Mouse (Mus musculus) cerebral cortex, adult 2 months (tissue): ENCODE measurements around the gene Pemt.

Experiments used
- WGBS: fragments of 180-500 bp; shearing (Covaris S2); methylation state at CpG from one replicate; pipeline ENCODE4 v1.1.7; 2018; 5-methylcytosine and 5-hydroxymethylcytosine counted together

Pemt gene

DNA sequence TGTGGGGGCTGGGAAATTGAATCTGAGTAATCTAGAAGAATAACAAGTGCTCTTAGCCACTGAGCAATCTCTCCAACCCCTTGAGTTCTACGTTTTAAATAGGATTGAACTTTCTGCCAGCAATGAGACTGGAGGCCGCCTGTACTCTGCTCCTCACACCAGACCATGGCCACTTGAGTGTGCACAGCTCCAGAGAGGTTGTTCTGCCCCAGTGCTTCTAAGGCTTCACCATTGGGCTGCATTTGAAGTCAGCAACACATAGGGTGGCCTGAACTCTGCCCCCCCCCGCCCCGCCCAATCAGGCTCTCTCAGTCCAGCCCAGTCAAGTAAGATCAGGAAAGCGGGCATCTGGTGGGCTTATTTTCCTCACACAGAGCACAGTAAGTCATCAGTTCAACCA, 68.5 kb downstream of the Pemt start:
- WGBS: 86% methylated on average over 5 of the region's 5 CpGs

DNA sequence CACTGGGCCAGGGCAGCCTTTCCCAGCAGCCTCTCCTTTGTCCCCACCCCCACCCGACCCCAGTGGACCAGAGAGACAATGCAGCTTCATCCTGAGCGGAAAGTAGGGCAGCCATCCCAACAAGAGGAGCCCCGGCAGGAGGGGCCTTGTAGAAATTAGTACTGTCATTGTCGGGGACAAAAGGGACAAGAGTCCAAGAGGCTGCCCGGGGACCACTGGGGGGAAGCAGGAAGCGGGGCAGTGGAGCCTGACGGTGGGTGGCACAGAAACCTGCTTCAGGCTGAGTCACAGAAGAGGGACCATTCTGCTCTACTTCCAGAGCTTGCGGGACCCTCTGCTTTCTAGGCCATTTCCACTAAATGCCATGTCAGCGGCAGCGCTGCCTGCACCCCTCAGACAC, 71.0 kb downstream of the Pemt start:
- WGBS: 60% methylated on average over 10 of the region's 10 CpGs

DNA sequence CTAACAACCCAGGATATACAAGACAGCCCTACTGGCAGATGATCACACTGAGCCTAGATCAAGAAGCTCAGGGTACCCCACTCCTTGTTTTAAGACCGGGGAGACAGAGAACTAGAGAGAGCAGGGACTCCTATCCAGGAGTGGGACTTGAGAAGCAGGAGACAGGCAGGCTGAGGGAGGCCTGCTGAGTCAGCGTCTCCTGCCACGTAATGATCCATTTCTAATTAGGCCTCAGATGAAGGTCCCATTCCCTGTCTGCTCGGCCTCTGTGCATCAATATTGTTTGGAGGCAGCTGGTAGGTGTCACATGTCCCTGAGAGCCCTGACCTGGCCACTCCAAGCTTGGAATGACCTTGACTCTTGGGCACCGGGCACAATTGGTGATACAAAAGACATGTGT, 72.9 kb downstream of the Pemt start:
- WGBS: 89% methylated on average over 5 of the region's 5 CpGs

DNA sequence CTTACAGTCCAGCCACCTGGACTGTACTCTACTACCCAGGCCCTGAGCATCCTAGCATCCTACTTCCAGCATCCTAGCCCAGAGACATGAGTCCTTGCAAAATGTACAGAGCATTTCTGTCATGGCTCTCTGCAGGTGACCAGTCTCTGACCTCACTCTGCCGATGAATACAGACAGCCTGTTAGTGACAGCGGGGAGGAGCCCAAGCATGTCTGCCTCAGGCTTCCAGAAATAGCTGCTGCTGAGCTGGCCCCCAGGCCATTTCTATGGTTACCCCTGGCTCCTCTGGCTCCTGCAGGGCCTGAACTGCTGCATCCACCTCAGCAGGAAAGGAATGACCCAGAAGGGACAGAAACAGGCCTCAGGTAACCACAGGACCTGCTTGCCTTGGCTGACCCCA, 74.6 kb downstream of the Pemt start:
- WGBS: 75% methylated on average over 2 of the region's 2 CpGs

DNA sequence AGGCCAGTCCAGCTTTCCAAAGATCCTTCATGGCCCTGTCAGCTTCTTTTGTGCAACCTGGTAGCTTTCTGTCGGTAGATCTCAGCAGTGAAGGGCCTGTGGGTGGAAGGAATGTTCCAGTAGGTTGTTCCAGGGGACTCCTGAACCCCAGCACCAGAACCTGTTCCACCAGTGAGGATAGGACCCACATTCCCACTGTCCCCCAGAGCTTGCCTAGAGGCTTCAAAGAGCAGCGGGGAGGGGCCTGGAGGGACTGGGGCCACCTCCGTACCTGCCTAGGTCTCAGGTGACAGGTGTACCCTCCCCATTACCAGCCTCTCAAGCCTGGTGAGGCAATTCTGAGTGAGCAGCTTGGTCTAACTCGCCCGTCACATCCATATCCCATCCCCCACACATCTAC, 75.5 kb downstream of the Pemt start:
- 82% methylated on average over 5 of the region's 5 CpGs for WGBS

DNA sequence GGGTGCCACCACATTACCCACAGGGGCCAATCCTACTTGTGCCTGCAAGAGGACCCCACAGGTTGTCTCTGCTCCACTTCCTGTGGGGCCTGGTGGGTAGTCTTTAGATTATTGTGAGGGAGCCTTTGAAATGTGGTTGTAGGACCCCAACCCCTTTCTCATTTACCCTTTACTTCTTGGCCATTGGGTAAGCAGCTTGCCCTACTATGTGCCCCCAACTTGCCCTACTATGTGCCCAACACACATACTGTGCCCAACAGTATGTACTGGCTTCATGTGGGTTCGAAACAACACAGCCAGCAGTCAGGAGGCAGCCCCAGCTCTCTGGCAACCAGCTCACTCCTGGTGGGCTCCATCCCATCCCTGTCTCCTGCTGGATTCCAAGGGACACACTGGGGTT, 78.5 kb downstream of the Pemt start:
- WGBS: 83% methylated on average over 1 of the region's 1 CpGs

DNA sequence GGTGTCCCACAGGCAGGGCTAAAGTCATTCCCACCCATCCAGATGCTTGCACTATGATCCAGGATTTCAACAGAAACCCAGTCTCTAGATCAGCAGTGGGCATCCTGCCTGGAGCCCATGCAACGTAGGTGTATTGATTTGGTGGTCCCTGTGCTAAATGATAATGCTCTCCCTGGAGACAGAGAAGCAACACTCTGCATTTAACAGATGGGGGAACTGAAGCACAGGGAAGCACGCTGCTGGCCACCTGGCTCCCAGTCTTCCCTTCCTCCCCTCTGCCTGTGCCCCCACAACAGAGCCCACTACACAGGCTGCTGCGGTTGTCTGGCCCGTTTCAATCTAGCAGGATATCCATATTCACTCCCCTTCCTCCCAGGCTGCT, 80.2 kb downstream of the Pemt start:
- 59% methylated on average over 4 of the region's 4 CpGs for WGBS

DNA sequence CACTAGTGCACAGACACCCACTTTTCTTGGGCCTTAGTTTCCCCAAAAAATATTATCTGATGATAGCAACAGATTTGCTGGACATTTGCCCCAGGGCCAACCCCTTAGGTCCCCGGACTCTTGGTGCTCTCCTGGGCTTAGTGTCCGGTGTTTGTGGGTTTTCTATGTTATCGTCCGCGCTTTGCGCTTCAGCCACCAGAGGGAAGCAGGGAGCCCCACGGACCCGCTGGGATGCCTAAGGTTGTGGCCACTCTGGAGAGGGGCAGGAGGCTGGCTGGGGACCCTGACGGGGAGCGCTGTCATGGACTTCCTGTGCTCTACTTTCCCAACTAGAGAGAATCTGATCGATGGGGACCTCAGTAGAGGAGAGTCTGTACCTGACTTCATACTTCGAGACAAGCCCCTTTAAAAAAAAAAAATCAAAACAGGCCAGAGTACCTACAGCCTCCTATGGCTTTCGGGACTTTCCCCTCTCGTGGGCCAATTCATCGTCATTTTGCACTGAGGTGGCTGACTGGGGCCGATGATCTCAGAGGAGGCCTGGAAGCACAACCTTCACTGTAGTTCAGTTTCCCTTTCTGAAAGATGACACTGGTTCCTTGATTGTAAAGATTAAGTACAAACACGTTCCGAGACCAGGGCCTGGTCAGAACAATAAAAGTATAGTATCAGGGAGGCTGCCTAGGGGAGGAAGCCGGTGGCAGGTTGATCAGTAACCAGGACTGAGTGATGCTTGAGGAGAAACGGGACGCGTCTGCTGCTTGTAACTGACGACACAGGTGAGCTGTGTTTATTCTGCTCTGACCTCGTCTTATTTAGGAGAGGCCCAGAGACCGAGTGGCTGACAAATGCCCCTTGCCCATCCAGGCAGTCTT, 80.8 kb downstream of the Pemt start:
- 38% methylated on average over 25 of the region's 25 CpGs for WGBS

DNA sequence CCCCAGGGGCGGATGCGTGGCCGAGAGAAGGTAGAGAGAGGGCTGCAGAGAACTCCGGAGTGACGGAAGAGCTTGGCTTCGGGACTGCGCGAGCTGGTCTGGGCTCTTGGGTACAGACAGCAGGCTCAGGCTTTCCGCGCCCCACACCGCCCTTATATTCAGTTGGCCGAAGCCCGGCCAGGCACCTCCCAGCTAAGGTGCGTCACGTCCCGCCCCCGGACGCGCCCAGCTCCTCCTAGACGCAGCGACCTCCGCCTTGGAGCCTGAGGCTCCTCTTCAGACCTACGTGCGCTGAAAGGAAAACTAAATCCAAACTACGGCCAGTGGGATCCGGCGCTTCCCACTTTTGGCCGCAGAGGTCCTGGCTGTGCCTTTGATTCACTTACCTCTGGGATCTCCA, 81.5 kb downstream of the Pemt start, which contains the start of gene Rasd1:
Gene Rasd1 (minus strand): TSS at position 127 of the 400 bp plus-strand sequence.
- WGBS: 1% methylated on average over 28 of the region's 28 CpGs

DNA sequence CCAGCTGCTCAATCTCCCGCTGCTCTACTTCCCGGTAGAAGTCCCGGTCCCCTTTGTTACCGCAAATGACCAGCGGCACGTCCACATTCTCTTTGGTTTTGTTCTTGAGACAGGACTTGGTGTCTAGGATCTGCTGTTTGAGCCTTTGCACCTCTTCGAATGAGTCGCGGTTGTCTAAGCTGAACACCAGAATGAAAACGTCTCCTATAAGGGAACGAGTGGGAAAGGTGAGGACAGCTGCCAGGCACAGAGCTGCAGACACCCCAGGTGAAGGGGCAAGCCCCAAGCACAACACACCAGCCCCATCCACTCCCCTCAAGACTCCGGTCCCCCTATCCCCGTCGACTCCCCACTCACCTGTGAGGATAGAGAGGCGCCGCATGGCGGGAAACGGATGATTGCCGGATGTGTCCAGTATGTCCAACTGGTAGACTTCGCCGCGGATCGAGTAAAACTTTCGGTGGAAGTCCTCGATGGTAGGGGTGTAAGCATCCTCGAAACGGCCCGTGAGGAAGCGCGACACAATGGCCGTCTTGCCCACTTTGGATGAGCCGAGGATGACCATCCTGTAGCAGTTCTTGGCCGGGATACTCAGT, 82.0 kb downstream of the Pemt start:
- WGBS: 2% methylated on average over 33 of the region's 33 CpGs

DNA sequence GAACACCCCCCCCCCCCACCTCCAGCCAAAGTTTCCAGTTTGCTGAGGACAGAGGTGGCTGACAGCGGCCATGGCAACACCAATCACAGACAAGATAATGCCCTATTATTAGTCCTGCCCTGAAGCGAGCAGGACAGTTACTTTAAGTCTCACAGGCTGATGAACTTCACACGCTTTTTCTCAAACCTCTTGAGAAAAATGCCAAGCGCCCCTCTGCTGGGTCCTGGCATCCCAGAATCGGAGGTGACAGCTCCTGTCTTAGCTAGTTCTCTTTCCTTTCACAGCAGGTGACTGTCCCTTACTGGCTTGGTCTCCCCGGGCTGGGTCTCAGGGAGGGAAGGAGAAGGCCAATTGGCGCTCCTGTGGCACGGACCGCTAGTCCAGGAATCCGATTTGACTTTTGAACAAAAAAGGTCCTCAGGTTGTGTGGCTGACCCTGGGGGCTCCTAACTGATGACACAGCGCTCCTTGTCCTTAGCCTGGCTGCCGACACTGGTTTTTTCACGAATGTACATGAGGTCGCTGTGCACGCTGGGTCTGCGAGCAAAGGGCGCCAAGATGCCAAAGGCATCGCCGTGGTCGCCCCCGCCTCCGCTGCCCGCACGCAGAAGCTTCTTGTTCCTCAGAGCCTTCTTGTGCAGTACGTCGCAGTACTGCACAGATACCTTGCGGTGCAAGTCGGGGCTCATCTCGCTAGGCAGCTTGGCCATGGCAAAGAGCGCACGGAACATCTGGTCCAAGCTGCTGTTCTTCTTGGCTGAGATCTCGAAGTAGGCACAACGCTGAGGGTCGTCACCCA, 82.7 kb downstream of the Pemt start:
- 17% methylated on average over 34 of the region's 34 CpGs for WGBS

DNA sequence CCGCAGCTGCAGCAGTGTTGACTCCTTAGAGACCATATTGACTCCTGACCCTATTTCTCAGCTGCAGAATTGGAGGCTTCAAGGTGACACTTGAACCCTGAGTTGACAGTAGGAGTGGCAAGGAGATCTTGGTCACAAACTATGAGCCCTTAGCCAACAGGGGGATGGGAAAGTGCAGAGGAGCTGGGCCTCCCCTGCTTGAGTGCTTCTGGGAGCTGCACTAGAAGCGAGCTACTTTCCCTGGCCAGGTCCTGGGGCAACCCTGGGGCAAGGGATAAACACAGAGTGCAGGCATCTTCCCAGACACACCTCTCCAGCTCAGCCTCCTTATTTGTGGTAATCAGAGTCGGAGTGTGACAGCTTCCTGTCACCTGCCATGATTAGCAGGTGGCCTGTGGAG, 83.7 kb downstream of the Pemt start:
- WGBS: 86% methylated on average over 3 of the region's 3 CpGs

DNA sequence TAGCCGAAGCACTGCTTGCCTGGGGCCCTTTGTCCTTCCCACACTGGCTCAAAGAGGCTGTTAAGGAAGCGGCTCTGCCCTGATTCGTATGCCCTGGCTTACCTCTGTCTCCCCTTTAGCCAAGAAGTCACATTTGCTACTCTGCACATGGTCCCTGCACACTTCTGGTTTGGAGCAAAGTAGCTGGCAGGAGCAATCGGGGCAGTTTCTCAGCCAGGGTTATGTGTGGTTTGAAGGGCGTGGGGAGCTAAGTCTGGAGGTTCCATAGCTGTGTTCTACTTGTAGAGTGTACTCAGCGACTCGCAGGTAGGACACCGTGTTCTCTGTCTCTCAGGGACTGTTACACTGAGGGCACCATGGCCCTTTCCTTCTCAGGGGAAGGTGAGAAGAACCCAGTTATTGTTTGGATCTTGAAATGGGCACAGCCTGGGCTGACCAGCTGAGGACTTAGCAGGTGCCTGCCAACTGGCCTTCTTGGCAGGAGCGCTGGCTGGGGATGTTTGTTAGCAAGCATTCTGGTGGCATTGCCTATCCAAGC, 84.9 kb downstream of the Pemt start:
- 79% methylated on average over 9 of the region's 9 CpGs for WGBS

DNA sequence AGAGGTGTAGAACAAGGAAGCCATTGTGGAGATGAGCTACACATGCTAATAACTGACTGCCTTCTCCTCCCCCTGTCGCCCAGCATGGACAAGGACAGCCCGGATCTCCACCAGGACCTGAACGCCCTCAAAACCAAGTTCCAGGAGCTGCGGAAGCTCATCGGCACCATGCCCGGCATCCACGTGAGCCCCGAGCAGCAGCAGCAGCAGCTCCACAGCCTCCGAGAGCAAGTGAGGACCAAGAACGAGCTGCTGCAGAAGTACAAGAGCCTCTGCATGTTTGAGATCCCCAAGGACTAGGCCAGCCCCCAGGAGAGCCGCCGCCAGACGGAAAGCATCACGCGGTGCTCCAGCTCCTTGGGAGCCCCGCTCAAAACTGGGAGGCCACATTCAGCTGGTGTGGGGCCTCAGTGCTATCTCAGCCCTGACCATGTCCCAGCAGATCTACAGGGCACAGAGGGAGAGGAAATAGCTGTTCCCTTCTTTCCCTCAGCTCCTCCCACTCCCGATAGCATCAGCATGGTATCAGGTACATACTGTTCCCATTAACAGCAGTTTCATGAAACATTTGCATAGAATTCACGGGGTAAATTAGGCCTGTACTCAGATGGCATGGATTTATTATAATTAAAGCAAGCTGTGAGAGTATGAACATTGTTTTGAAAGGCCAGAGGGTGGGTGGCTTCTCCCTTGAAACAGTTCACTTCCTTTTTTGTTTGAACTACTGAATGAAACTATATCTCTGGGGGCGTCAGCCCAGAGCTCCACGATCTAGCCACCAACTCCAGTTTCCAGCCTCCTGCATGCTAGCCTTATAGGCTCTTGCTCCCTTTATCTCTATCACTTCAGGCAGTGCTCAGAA, 85.6 kb downstream of the Pemt start:
- 69% methylated on average over 20 of the region's 20 CpGs for WGBS

DNA sequence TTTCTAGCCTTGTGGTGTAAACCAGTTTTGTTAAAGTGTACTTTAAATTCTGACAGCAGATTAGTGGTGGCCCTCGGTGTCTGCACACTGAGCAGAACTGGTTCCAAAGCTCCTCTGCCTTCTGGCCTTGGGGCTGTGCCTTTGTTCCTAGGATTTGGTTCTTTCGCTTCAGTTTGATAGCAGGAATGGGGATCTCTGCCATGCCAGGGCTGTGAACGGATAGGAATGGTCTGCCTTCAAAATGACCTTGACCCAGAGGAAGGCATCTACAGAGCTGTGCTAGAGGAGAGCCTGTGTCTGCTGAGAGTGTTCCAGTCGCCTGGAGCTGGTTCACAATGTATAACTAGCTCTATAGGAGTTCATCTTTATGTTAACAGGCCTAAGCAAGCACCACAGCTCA, 86.8 kb downstream of the Pemt start:
- 76% methylated on average over 4 of the region's 4 CpGs for WGBS

DNA sequence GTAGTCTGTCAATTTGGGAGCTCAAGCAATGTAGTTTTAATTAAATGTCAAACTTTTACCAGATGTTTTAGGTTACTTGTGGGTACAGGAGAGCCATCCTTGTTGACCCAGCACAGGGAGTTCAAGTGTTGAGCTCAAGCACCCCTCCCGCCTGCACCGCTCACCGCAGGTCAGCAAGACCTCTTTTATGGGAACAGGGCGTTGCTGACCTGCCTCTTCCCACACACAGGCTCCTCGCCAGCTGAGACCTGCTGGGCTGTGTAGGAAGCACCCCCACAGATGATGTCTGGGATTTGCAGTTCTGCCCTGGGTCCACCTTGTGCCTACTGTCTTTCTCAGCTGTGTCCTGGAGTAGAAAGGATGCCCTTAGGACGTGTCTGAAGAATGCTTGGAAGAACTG, 89.5 kb downstream of the Pemt start:
- whole genome bisulfite sequencing: 67% methylated on average over 6 of the region's 6 CpGs

DNA sequence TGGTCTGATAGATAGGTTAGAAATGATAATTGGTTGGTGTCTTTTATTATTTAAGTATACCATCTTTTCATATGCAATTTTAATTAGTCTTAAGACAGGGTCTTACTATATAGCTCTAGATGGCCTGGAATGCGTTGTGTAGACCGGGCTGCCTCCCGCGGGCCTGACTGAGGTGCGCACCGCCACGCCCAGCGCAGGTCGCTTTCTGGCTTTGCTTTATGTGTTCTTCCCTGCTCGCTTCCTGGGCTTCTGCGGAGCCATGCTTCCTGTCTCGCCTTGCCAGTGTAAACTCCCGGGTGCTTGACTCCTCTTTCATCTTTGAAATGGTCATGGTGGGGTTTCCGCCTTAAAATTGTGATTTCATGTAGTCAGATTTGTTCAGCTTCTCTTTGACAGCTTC, 93.4 kb downstream of the Pemt start:
- 86% methylated on average over 14 of the region's 14 CpGs for WGBS

DNA sequence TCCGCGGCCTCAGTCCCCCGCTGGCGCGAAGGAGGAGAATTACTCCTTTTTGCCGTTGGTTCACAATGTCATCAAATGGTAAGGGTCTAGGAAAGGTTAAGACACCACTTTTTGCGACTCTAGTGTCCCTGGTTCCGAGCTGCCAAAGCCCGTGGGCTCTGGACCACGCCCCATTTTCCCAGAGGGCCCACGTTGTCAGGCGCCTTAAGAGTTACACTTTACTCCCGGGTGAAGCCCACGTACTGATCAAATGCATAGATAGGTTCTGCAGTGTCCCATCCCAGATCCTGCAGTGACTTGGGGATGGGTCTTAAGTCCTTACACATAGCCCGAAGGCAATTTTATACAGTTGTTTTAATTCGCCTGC, 97.9 kb downstream of the Pemt start:
- 2% methylated on average over 16 of the region's 16 CpGs for WGBS

DNA sequence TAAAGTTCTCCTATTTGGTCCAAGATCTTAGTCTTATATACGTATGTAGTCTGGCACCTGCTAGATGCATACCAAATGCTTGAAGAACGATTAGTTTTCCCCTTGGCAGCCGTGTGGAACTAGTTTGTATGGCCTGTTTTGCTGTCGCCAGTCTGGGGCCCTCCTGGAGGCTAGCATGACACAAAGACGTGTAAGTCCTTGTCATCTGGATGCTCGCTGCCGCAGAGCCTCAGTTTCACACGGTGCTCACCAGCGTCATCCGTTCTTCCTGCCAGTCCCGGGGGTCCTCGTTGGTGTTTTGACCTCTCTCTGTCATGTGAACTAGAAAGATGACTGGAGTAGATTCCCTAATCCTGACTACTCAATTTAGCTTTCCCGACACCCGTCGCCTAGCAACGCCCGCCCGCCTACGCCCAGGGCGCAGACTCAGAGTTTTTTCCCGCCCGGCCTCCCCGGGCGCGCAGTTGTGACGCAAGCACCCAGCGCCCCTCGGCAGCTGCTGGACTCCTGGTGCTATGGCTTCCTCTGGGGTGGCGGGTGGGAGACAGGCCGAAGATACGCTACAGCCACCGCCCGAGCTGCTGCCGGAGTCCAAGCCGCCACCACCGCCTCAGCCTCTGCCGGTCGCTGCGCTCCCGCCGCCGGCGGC, 98.4 kb downstream of the Pemt start, which contains the start of gene Med9:
Gene Med9 (plus strand): TSS at position 455 of the 649 bp plus-strand sequence.
- WGBS: under 1% methylated on average over 43 of the region's 43 CpGs

DNA sequence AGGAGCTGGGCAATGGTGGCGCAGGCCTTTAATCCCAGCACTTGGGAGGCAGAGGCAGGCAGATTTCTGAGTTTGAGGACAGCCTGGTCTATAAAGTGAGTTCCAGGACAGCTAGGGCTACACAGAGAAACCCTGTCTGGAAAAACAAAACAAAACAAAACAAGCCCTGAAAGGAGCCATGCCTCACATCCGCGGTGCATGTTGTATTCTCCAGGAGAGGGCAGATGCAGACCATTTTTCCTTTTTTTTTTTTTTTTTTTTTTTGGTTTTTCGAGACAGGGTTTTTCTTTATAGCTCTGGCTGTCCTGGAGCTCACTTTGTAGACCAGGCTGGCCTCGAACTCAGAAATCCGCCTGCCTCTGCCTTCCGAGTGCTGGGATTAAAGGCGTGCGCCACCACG, 101.4 kb downstream of the Pemt start:
- WGBS: 88% methylated on average over 10 of the region's 10 CpGs

DNA sequence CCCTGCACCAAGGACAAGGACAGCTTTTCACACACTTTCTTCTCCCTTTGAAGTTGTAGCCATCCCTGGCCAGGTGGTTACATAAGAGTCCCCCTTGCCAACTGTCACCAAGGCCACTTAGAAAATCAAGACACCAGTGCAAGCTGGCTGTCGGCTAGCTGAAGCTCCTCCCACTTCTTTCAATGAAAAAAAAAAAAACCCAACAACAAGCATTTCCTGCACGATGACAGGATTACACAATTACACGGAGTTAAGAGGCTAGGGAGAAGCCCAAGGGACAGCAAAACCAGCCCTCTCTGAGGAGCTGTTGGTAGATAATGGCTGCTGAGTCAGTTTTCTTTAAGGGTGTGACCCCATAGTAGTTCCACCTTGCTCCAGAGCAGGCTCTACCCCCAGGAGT, 104.9 kb downstream of the Pemt start:
- WGBS: 26% methylated on average over 3 of the region's 3 CpGs
